Mouse (Mus musculus) lung, embryonic 14.5 days (tissue): ENCODE data around the gene Mvb12b. TPM values are rescaled to one million over a fixed set of nuclear protein-coding genes. Genes with fewer than 3 reads are reported as not detected.

Source experiments
- ATAC-seq: fragments of 200-750 bp; cut with Nextera tagmentation; 2 replicates; pipeline ENCODE4 v1.8.0; 2017; ENCODE audit warnings: mild to moderate bottlenecking, moderate TSS enrichment, moderate library complexity; ENCODE audit not compliant: insufficient read depth
- DNase-seq: peaks from one replicate; pipeline ENCODE4 v3.0.0-alpha.2; 2015
- H3K27ac ChIP-seq: fragments of 300-500 bp; sonication (generic); 2 replicates; pipeline ENCODE4 v1.5.1; 2014; ENCODE audit warnings: low read depth, mild to moderate bottlenecking, moderate library complexity
- H3K27me3 ChIP-seq: fragments of 300-500 bp; sonication (generic); 2 replicates; pipeline ENCODE4 v1.6.1; 2014; ENCODE audit warnings: low read length, control low read depth; ENCODE audit not compliant: insufficient read depth
- H3K36me3 ChIP-seq: fragments of 300-500 bp; sonication (generic); 2 replicates; pipeline ENCODE4 v1.6.1; 2014; ENCODE audit warnings: control low read depth; ENCODE audit not compliant: insufficient read depth
- H3K4me1 ChIP-seq: fragments of 300-500 bp; sonication (generic); 2 replicates; pipeline ENCODE4 v1.6.1; 2014; ENCODE audit warnings: antibody characterized with exemption, control low read depth; ENCODE audit not compliant: insufficient read depth
- H3K4me2 ChIP-seq: fragments of 300-500 bp; sonication (generic); 2 replicates; pipeline ENCODE4 v1.6.1; 2014; ENCODE audit warnings: mild to moderate bottlenecking
- H3K4me3 ChIP-seq: fragments of 300-500 bp; sonication (generic); 2 replicates; pipeline ENCODE4 v1.5.1; 2014; ENCODE audit warnings: low read depth, low read length
- H3K9ac ChIP-seq: fragments of 300-500 bp; sonication (generic); 2 replicates; pipeline ENCODE4 v1.6.1; 2014
- H3K9me3 ChIP-seq: fragments of 300-500 bp; sonication (generic); 2 replicates; pipeline ENCODE4 v1.6.1; 2016; ENCODE audit warnings: low read depth, low read length, control low read depth
- CTCF ChIP-seq: IDR thresholded peaks from 2 replicates; pipeline ENCODE4 v1.5.1; 2016; ENCODE audit warnings: antibody characterized with exemption, low read depth
- WGBS: fragments of 180-500 bp; shearing (Covaris S2); extraction: QIAGEN DNeasy Blood & Tissue Kit; methylation state at CpG from one replicate; pipeline ENCODE4 v1.1.7; 2014; 5-methylcytosine and 5-hydroxymethylcytosine counted together
- polyA plus RNA-seq: library from polyadenylated mRNA; unstranded; fragments of >200 nt; fragmentation: Nextera tagmentation; extraction: Ambion mirVana; gene quantifications from 2 replicates; pipeline ENCODE4 v1.2.1, GENCODE M21; 2014

Mvb12b gene
- polyA plus RNA-seq, 1 experiment from 2014 or later: 20.7 TPM

- H3K27me3 ChIP-seq: no peaks in the 10 kb centered on the region
- TF ChIP-seq CTCF: no peak
Measured at GRCm38 (mm10) chr2:33886386-33887327, 1.1 kb downstream of the Mvb12b start.

DNA sequence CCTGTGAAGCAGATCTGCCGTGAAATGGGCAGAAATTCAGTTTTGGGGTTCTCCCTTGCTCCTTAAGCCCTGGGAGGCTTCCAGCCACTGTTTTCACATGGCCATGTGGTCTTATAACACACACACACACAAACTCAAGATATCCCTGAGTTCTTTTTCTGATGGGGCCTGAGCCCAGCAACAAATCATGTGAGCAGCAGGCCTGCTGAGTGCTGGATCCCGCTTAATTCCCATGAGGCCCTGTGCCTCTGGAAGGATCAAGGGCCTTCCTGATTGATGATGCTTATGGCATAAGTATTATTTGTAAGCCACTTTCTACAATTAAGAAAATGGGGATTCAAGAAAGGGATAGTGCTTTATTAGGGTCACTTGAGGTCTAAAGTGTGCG lies 2.5 kb downstream of the Mvb12b start:
- DNase-seq (no peak), ATAC-seq (no peak)
- no peak for TF ChIP-seq CTCF
- H3K27ac ChIP-seq: no peak overlapping the region
- no peak overlapping the region for H3K4me3 ChIP-seq
- H3K4me1 ChIP-seq: peaks cover 10% of the 10 kb centered on the region; the same call in 1 of the 2 replicates
- 86% methylated on average over 3 of the region's 3 CpGs for WGBS
- no peaks in the 10 kb centered on the region for H3K9me3 ChIP-seq
- H3K9ac ChIP-seq: no peak overlapping the region
- no peaks in the 10 kb centered on the region for H3K27me3 ChIP-seq
- H3K36me3 ChIP-seq: no peaks in the 10 kb centered on the region
- no peak overlapping the region; the same call in 1 of the 2 replicates for H3K4me2 ChIP-seq

More at GRCm38 (mm10) chr2:33886386-33887327, 1.1 kb downstream of the Mvb12b start:
- peak; percentile 71 for ATAC-seq
- Histone ChIP-seq H3K36me3 (no peaks in the 10 kb centered on the region), H3K4me3 (peak overlapping the region; percentile 83), H3K4me2 (peak overlapping the region; percentile 95), H3K4me1 (peaks cover 10% of the 10 kb centered on the region; the same call in 1 of the 2 replicates), H3K9me3 (no peaks in the 10 kb centered on the region), H3K9ac (peak overlapping the region; percentile 97), H3K27ac (peak overlapping the region; percentile 89)
- peak; percentile 59 for DNase-seq
- WGBS: 1% methylated on average over 51 of the region's 51 CpGs

GRCm38 (mm10) chr2:33884623-33885263 lies 3.0 kb downstream of the Mvb12b start:
- no peaks in the 10 kb centered on the region for H3K36me3 ChIP-seq
- no peak overlapping the region for H3K4me2 ChIP-seq
- ATAC-seq: 0 out of 2 replicates have a peak, but pooled peaks have one; percentile 9
- no peak overlapping the region for H3K27ac ChIP-seq
- WGBS: 72% methylated on average over 7 of the region's 7 CpGs
- H3K27me3 ChIP-seq: no peaks in the 10 kb centered on the region
- 0 out of 2 replicates have a peak, but pooled peaks have one; percentile 17 for TF ChIP-seq CTCF
- peaks cover 12% of the 10 kb centered on the region; the same call in 1 of the 2 replicates for H3K4me1 ChIP-seq
- DNase-seq: peak; percentile 47
- H3K9me3 ChIP-seq: no peaks in the 10 kb centered on the region
- no peak overlapping the region for H3K9ac ChIP-seq
- no peak overlapping the region for H3K4me3 ChIP-seq

- peaks cover under 1% of the 10 kb centered on the region; the same call in 1 of the 2 replicates for H3K36me3 ChIP-seq
- DNase-seq (no peak), ATAC-seq (no peak)
- no peaks in the 10 kb centered on the region for H3K27me3 ChIP-seq
- H3K4me1 ChIP-seq: peaks cover 35% of the 10 kb centered on the region
- 76% methylated on average over 2 of the region's 2 CpGs for WGBS
- no peak overlapping the region for H3K4me2 ChIP-seq
- no peak overlapping the region for H3K4me3 ChIP-seq
- H3K9me3 ChIP-seq: no peaks in the 10 kb centered on the region
- H3K9ac ChIP-seq: no peak overlapping the region
- no peak overlapping the region; the same call in 1 of the 2 replicates for H3K27ac ChIP-seq
- TF ChIP-seq CTCF: no peak
Measured at GRCm38 (mm10) chr2:33879223-33879622, 8.5 kb downstream of the Mvb12b start.

GRCm38 (mm10) chr2:33878437-33878836 lies 9.3 kb downstream of the Mvb12b start:
- Histone ChIP-seq H3K4me2 (no peak overlapping the region), H3K27me3 (no peaks in the 10 kb centered on the region), H3K9me3 (no peaks in the 10 kb centered on the region), H3K36me3 (peaks cover 8% of the 10 kb centered on the region; the same call in 1 of the 2 replicates), H3K9ac (no peak overlapping the region), H3K4me3 (no peak overlapping the region), H3K4me1 (peaks cover 35% of the 10 kb centered on the region), H3K27ac (peak overlapping the region; percentile 58; the same call in 1 of the 2 replicates)
- WGBS: 30% methylated on average over 11 of the region's 11 CpGs
- peak; percentile 33 for DNase-seq
- no peak for ATAC-seq
- TF ChIP-seq CTCF: no peak

DNA sequence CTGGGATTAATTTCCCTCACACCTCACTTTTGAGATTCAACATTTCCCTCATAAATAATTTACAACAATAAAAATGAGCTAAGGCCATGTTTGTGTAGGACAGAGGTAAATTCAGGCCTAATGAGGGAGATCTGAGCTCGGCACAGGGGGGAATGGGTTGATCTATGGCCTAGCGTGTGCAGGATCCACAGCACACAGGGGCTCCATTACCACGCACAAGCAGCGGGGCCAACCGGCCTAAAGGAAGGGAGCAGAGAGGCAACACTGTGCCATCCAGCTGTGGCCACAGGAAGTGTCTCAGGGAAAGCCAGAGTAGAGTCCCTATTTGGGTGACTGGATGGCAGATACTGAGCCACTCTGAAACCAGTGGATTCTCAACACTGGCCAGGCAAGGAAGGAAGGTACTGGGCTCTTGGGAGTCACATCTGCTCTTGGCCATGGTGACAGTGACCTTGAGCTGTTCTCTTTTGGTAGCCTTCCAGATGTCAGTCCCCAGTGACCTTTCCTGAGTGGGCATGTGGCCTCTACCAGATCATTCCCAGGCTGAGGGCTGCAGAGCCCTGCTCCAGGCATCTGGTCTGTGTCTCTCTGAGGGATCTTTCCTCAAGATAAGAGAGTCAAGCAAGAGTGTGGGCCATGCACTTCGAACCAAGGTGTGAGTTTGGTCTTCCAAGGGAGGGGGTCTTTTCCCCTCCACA lies 9.9 kb downstream of the Mvb12b start:
- Histone ChIP-seq H3K4me2 (no peak overlapping the region), H3K27me3 (no peaks in the 10 kb centered on the region), H3K9me3 (no peaks in the 10 kb centered on the region), H3K4me1 (peaks cover 35% of the 10 kb centered on the region), H3K36me3 (peaks cover 14% of the 10 kb centered on the region; the same call in 1 of the 2 replicates), H3K4me3 (no peak overlapping the region), H3K9ac (no peak overlapping the region), H3K27ac (peak overlapping the region; percentile 94)
- DNase-seq (no peak), ATAC-seq (no peak)
- 79% methylated on average over 6 of the region's 6 CpGs for WGBS
- no peak for TF ChIP-seq CTCF
